Mouse (Mus musculus): ENCODE measurements around the gene Crcp.

The Crcp gene

GRCm38 (mm10) chr5:130029142-130029897 is at the start of gene Crcp, which contains the start of gene Asl:
TSS of gene Crcp (plus strand) at chr5:130029290.
TSS of gene Asl (minus strand) at chr5:130029247.
- DNase-seq (ENCODE audit: extremely low read depth, low read depth): peak; percentile 61

- no peak for DNase-seq (ENCODE audit: extremely low read depth, low read depth)
These were observed 48.9 kb upstream of the Crcp start for GRCm38 (mm10) chr5:129980216-129980615.

GRCm38 (mm10) chr5:129989376-129989775 is 39.7 kb upstream of the Crcp start:
- no peak for DNase-seq (ENCODE audit: extremely low read depth, low read depth)

GRCm38 (mm10) chr5:129991898-129992297 is 37.2 kb upstream of the Crcp start:
- no peak for DNase-seq (ENCODE audit: extremely low read depth, low read depth)

GRCm38 (mm10) chr5:129993374-129993773 is 35.7 kb upstream of the Crcp start:
- DNase-seq (ENCODE audit: extremely low read depth, low read depth): no peak

GRCm38 (mm10) chr5:129994989-129995388 is 34.1 kb upstream of the Crcp start:
- no peak for DNase-seq (ENCODE audit: extremely low read depth, low read depth)

- no peak for DNase-seq (ENCODE audit: extremely low read depth, low read depth)
These were observed 31.4 kb upstream of the Crcp start for GRCm38 (mm10) chr5:129997700-129998099.

- no peak for DNase-seq (ENCODE audit: extremely low read depth, low read depth)
These were observed 30.0 kb upstream of the Crcp start for GRCm38 (mm10) chr5:129999097-129999496.

GRCm38 (mm10) chr5:130000735-130001134 is 28.4 kb upstream of the Crcp start:
- DNase-seq (ENCODE audit: extremely low read depth, low read depth): no peak

GRCm38 (mm10) chr5:130001356-130001987 is 27.6 kb upstream of the Crcp start:
- peak; percentile 47 for DNase-seq (ENCODE audit: extremely low read depth, low read depth)

- peak; percentile 91 for DNase-seq (ENCODE audit: extremely low read depth, low read depth)
These were observed 26.6 kb upstream of the Crcp start, which contains the start of gene Gusb for GRCm38 (mm10) chr5:130002301-130003146. TSS of gene Gusb (minus strand) at chr5:130003049.

GRCm38 (mm10) chr5:130003229-130003628 is 25.9 kb upstream of the Crcp start:
- no peak for DNase-seq (ENCODE audit: extremely low read depth, low read depth)

GRCm38 (mm10) chr5:130007344-130007743 is 21.7 kb upstream of the Crcp start:
- DNase-seq (ENCODE audit: extremely low read depth, low read depth): no peak

- no peak for DNase-seq (ENCODE audit: extremely low read depth, low read depth)
These were observed 21.0 kb upstream of the Crcp start for GRCm38 (mm10) chr5:130008034-130008590.

- DNase-seq (ENCODE audit: extremely low read depth, low read depth): no peak
These were observed 19.3 kb upstream of the Crcp start for GRCm38 (mm10) chr5:130009784-130010183.

GRCm38 (mm10) chr5:130010961-130011360 is 18.1 kb upstream of the Crcp start:
- DNase-seq (ENCODE audit: extremely low read depth, low read depth): no peak

- DNase-seq (ENCODE audit: extremely low read depth, low read depth): no peak
These were observed 14.0 kb upstream of the Crcp start for GRCm38 (mm10) chr5:130015104-130015503.

- no peak for DNase-seq (ENCODE audit: extremely low read depth, low read depth)
These were observed 9.6 kb upstream of the Crcp start for GRCm38 (mm10) chr5:130019461-130019860.

- DNase-seq (ENCODE audit: extremely low read depth, low read depth): no peak
These were observed 7.6 kb upstream of the Crcp start for GRCm38 (mm10) chr5:130021361-130021966.

GRCm38 (mm10) chr5:130022366-130022765 is 6.7 kb upstream of the Crcp start:
- DNase-seq (ENCODE audit: extremely low read depth, low read depth): no peak
